Mouse (Mus musculus) heart, adult 2 months (tissue): ENCODE results near the gene Nrxn2.

Experiments
- CTCF ChIP-seq: fragments of 200-600 bp; IDR thresholded peaks from 2 replicates; pipeline ENCODE4 v1.8.1; 2022; ENCODE audit warnings: antibody characterized with exemption, mild to moderate bottlenecking, moderate library complexity
- EP300 ChIP-seq: fragments of 200-500 bp; IDR thresholded peaks from 2 replicates; pipeline ENCODE4 v1.6.1; 2011; ENCODE audit warnings: low read depth, low read length, control low read depth; ENCODE audit not compliant: insufficient read depth

GRCm38 (mm10) chr19:6462841-6463240 lies 44.3 kb downstream of the Nrxn2 start:
- no peak for TF ChIP-seq EP300
- no peak for TF ChIP-seq CTCF
